Mouse (Mus musculus) heart, postnatal 4 days (tissue): Measurements from ENCODE around the gene Cobl. TPM values are rescaled to one million over a fixed set of nuclear protein-coding genes. Genes with fewer than 3 reads are reported as not detected.

Source experiments
- DNase-seq: peaks from one replicate; pipeline ENCODE4 v3.0.0; 2021
- total RNA-seq, 2 experiments: library from RNA; stranded (reverse); gene quantifications; 2 replicates each; pipeline ENCODE4 v1.2.3; 2021

The Cobl gene
- total RNA-seq, 2 experiments from 2014 or later: 48.6 to 50.2 TPM

DNA sequence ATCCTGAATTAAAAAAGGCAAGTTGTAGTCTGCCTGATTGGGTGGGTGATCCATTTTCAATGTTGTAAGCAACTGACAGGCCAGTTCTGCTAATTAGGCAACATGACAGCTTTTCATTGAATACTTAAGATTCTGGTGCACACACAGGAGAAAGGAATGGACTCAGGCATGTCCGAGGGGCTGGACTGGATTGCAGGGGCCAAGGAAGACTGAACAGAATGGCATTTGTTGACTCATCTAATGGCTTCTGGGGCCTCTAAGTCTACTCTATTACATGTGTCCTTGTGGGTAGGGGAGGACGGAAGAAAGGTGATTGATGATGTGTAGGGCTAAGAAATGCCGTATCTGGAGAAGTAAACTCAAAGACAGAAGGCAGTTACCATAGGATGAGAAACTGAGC lies 159.9 kb downstream of the Cobl start:
- DNase-seq: no peak

DNA sequence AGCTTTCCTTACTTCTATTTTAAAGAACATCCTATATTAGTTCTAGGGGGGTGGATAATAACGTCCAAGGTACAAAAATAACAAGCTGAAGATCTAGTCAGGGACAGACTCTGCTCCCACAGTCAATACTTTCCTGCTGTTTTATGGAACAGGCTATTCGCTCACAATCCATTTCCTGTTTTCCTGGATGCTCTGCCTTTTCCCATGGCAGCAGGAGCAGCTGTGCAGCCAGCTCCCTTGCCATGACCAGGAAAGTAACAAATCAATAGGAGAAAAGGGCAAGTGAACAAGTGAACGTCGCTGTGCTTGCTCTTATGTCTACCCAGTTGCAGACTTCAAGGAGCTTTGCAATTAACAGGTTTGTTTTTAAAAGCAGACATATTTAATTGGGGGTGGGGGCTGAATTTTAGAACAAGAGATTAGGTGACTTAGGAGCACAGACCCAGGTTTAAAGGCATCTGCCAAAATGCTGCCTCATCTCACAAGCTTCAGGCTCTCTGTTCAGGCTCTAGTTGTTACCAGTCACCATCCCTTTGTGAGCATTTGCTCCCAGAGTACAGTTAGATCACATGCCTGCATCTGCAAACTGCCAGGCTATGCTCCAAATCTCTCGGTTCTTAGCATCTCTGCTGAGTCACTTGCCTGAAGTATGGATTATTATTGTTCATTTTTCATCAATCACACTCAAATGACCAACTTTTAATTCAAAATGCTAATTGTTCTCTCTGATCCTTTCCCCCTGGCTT lies 164.9 kb downstream of the Cobl start:
- DNase-seq: no peak

DNA sequence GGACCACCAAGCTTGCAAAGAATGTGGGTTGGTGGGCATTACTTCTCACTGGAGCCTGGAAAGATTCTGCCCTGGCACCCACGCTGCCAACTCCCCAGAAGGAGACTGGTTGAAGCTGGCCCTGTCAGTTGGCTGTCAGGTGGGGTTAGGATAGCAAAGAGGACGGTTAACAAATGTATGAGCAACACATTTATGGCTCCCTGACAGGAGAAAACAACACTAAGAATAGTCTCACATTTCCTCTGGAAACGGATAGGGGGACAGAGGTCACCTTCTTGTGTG lies 173.2 kb downstream of the Cobl start:
- DNase-seq: no peak

DNA sequence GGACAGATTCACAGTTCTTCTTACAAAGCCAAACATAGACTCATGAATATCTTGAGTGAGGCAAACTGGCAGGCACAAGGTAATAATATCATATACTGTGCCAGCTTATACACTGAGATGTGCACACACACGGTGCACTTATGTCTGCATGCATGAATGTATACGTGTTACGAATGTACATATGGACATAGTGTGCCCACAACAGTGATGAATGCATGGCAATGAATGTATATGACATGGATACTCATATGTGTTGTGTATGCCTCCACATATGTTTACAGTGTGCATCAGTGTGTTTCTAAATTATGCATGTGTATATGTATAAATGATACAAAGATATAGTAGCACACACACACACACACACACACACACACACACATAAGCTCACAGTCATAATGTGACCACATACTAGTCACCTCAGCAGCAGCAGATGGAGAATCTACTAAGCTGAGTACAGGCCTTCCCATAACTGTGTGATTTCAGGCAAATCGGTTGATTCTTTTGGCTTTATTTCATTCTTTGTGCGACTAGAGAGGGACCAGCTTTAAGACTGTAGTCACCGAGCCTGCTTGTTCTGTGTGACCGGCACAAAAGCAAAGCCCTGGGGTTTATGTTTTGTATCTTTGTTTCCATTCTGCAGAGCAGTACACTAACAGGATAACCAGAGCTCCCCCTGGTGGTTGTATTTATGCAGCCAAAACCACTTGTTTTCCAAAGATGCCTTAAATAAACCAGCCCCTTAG lies 173.7 kb downstream of the Cobl start:
- DNase-seq: peak; percentile 82

DNA sequence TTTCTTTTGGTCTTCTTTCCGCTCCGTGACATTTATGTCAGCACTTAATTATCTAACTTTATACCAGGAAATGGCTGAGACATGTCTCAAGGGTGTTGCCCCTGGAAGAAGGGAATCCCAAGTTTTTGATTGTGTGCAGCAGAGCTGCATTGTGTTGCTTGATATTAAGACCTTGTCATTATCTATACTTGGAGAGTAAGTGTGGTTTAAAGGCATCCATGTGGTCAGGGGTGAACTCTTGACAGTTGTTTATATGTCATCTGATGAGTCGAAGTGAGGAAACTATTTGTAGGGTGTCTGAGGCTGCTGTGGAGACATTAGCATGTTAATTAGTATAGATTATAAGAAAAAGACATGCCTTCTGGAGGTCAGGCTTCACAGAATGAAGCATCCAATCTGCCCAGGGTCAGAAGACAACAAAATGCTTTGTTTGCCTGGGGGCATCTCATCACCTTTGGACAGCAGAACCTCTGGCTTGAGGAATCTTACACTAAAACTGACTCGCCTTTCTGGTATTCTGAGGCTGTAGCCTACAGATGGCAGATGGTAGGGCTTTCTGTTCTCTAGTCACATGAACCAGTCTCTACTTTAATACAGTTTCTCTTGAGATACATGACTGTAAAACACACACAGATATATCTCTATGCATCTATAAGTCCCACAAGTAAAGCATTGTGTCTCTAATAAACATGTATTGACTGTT lies 179.3 kb downstream of the Cobl start:
- DNase-seq: no peak

DNA sequence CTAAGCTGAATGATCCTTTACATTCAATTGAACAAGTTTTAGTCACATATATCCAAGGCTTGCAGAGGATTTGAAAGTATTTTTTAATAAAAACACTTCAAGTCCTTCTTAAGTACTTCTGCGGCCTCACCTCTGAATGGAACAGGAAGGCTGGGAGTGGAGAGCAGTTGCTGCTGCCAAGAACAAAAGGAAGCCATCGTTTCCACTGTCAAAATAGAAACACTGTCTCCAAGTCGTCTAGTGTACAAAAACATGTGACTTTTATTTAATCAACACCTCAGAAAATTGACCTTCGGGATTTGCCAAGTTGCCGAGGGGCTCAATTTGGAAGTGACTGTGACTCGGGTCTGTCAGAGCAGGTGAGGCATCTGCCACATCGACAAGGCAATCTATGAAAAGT lies 184.0 kb downstream of the Cobl start:
- no peak for DNase-seq

DNA sequence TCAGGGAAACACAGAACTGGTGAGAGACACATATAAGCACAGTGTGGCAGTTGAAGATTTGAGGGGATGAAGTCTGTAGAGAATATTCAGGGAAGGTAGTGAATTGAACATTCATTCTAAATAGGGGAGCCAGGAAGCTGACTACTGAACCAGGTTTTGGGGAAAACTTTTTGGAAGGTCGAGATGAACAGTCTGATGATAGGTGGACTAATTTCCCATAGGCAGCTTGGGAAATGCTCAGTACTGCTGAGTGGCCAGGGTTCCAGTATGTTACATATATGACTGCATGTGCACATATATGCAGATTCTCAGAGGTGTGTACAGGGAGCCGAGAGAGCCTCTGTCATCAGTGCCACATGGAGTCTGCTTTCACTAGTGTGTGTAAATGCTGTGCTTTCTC lies 190.5 kb downstream of the Cobl start:
- DNase-seq: no peak

DNA sequence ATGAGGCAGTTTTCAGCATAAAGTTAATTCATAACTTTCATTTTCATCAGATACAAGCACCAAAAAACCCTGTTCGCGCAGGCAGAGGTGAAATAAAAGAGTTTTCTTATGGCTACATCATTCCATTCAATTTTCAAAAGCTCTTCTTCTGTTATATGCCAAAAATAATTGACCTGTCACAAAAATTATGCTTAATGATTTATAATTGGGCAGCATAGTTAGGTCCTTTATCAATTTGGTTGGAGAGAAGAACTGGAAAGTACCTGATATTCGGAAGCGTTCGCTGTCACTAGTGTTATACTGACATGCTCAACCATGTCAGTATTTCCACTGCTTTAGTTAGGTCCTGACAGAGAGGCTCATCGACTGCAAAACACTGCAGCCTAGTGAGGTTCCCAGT lies 191.0 kb downstream of the Cobl start:
- DNase-seq: no peak

DNA sequence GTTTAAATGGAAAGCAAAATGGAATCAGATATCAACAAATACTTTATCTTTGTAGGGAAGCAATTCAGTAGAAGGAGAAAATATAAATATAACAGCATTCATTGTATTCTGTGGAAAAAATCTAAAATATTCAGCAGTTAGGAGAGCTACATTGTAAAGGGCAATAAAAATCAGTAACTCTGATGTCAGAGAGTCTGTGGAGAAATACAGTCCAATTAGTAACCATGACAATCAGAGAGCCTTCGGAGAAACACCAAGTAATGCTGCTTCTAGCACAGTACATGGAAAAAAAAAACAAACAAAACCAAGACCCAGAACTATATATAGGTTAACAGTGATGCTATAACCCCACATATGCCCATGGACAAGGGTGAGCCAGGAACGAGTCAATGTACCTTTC lies 206.3 kb downstream of the Cobl start:
- no peak for DNase-seq

DNA sequence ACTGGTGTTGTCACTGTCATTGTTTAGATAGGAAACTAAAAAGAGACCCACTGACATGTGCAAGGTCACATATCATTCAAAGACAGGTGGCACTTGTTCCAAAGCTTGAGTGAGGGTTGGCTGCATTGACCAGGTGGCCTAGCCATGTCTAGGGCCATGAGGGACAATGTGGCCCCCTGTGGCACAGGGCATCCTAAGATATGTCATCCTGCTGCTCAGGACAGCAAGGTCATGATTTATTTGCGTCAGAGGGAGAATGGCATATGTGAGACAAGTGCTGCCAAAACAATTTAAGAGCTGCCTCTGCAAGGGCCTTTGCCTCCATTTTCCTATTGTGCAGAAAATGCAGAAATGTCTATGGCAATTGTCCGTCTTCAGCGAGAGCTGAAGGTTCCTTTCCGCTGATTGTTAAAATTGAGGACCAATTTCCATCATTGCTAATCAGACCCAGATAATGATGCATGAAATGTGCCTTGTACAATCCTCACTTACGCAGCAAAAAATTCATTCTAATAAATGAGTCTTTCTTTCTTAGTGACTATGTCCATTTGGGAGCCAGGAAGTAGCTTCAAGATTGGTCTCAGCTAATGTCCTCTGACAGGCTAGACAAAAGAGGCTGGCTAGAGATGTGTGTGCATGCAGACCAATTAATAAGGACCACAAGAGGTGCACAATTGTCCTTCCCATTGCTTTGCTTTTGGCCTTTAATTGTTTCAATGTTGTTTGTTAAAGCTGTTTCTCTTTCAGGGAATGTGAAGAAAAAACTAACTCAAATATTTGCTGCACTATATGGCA lies 207.2 kb downstream of the Cobl start:
- no peak for DNase-seq

DNA sequence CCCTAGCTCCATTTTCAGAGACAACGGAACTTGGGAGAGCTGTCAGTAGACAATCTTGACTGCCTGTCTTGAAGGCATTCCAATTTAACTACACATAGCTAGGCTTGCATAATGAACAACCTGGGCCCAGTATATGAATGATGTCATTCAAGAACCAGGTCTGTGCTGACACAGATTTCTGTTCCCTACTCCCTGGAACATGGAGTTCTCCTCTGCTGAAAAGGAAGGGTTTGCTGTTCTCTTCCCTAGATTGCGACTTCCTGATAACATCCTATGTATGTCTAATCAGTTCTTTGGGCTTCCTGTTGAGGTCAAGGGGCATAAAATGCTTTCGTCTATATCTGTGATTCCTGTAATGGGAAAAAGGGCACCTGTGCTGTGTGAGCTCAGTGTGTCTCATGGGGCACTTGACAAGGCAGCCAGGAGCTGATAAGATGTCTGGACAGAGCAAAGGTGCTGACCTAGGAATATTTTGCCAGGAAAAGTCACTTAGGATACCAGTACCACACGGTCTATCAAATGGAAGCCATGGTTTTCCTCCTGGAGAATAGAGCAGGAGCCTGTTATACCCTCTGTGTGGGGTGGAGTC lies 219.3 kb downstream of the Cobl start:
- no peak for DNase-seq

DNA sequence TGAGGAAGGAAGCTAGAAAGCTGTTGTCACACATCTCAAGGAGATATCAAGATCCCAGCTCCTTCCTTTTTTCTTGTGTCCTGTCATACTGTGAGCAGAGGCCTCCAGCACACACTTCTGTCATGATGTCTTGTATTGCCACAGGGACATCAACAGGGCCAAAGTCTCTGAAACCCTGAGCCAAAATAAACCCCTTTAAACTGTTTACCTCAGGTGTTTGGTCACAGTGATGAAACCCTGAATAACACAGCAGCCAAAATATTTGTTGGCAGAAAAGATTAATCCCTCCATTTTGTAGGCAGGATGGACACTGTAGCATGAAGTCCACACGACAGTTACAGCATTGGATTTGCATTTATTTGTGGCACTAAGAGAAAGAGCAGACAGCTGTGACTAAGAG lies 228.4 kb downstream of the Cobl start:
- no peak for DNase-seq

DNA sequence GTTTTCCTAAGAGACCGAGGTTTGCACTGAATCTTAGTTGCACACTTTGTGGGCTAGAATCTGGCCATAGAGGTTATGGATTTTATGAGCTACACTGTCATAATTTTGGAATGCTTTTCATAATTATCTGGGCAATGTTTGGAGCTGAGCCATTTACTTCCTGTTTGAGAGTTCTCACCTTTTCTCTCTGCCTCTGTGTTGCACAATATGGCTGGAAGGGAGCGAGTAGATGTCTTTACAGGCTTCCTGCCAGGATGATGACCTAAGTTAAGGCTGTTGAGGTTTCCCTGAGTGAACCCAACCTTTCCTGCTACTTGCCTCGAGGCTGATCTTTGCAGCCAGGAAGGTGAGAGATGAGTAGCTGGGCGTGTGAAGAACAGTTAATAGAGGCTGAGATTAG lies 229.9 kb downstream of the Cobl start:
- DNase-seq: no peak

DNA sequence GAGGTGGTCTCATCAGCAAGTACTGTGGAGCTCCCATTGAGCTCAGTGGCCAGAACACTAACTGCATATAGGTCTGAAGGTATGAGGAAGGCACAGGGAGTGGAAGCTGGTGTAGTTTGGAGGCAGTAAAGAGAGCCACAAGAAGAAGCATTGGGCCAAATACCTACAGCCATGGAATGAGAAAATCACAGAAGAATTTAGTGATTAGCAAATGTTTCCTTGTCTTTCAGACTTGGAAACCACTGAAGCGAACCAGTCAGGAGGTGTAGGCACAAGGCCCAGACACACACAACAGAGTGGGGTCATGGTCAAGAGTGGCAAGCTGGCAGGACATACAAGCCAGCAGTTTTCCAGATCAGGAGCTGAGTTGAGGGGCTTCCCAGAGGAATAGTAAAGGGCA lies 230.6 kb downstream of the Cobl start:
- no peak for DNase-seq

DNA sequence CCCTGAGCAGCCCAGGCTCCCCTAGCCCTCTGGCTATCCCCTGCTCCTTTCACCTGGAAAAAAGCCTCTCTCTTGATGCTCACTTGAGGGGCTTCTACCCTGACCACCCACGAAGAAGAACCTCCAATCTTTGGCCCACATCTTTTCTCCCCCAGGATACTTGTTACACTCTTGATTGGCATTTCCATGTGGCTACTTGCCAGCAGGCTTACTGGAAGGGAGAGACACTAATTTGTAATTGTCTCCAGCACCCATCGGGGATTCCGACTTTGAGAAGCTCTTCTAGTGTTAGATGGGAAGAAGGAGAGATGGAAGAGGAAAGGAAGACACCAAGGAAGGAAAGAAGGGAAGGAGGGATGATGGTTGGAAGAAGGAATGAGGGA lies 232.0 kb downstream of the Cobl start:
- no peak for DNase-seq

DNA sequence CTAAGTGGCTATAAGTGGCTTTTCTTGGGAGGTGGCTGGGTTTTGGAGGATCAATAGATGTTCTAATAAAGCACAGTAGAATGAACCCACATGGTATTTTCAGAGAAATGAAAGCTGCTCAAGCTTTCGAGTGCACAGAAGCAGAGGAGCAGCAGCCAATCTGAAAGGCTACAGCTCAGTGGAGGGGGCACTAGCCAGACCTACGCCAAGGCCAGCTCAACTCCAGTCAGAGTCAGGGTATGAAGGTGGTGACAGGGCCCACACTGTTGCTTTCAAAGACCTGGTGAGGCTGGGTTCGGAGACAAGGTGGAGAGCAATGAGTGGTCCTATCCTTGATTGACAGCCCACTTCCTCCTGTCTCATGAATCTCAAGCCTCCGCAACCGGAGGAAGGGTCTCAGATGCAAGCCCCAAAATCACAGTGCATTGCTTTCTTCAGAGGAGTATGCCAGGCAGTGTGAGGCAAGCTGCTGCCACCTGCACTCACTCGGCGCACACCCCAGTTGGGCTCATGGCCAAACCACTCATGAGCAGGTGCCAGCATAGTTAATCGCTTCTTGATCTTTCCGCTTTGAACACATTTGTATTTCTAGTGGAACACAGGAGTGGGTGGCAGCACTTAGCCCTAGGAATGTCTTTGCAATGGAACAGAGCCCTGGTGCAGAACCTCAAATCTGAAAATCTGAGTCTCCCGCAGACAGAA lies 232.6 kb downstream of the Cobl start:
- DNase-seq: peak; percentile 26

DNA sequence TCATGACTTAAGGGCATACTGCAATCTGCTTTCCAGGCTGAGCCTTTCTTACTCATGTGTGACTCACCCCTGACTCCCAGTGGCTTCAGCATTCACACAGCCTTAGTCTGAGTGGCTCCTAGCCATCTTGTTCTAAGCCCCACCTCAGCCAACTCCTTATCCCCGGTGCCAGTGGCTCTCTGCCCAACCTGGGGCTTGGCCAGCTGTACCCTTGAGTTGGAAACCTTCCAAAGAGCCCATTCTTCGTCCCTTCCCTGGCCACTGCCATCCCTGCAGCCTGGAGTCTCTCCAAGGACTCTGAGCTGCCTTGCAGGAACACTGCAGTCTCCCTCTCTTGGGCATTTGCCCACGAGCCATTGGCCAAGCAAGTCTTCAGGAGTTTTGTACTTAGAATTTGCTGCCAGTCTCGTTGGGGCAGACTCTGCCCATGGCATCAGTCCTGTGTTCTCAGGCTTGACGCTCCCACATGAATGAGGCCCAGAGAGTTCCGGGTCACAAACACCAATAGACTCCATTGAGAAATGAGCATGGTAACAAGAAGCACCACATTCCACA lies 233.2 kb downstream of the Cobl start:
- peak; percentile 80 for DNase-seq

DNA sequence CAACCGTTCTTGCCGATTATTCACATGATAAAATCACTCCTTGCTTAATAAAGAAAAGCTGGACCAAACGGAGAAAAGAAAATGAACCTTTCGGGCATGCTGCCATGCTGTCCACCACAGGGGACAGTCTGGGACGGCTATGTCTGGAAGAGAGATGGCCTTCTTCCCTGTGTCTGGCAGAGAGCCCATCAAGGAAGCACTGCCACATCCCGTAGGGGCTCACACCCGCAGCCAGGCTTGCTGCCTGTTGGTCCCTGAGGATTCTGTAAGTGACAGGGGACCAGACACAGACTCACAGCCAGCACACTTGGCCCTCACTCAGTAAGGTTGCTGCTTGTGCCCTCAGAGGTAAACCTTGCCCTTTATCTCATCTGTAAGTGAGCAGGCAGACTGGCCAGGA lies 235.3 kb downstream of the Cobl start:
- peak; percentile 23 for DNase-seq

DNA sequence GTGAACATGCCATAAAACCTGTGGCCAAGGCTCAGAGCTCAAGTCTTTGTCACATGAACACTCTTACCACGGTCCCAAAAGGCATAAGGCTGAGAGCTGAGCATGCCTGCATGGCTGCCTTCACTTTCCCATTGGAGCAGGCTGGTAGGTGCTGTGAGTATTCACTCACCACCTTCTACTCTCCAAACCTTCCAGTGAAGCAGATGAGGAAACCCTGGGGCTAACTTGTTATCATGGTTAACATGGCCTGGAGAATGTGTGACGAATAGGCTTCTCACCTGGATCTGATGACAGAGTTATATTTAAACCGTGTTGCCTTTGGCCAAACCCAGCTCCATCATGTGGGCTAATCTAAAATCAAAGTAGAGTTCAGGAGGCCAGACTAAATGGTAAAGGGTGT lies 237.4 kb downstream of the Cobl start:
- no peak for DNase-seq

DNA sequence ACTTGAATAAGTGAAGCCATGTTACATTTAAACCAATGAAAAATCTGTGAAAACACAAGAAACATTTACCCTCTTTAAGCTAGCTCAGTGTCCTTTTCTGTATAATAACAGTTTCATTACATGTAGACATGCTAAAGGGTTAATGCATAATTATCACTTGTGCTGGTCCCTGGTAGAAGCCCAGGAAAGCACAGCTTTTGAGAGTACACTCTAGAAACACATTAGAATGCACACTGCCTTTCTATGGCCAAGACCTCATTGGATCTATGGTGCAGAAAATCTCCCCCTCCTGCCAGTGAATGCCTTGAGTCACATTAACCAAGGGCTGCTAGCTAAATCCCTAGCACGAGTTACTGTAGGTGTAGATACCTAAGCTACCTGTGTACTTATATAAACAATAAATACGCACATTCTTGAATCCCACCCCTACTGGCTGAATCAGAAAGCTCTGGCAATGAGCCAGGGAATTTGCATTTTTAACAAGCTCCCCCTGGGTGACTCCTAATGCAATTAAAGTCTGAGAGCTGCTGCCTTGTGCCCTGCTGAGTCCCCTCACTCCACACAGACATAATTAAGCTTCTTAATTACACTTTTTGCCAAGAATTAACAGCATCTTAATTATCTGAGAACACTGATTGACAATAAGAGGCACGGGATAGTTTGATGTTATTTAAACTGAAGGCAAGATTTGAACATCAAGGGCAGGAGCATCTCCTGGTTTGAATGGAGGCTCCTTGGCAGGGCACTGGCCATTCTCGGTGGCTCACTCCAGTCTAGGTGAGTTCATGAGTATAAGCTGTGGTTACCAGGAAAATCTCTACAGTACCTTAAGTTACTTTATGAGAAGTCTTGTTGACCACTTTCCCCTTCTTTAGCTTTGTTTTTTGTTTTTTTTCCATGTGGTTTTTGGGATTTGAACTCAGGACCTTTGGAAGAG lies 244.9 kb downstream of the Cobl start:
- DNase-seq: no peak

DNA sequence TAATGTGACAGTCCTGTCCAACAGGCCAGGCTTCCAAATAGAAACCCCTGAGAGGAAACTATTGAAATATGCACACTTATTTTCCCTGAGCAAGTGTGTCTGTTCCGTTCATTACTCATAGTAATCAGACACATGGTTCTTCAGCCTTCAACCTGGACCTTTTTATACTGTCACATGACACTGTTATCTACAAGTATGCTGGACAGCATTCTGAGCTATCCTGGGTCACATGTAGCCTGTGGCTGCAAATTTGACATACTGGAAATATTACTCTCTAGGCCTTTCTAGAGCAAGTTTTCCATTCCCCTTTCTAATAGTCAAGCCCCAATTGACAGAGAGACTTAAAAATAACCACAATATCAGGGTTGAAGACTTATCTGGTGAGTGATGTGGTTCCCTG lies 247.9 kb downstream of the Cobl start:
- no peak for DNase-seq
